Mouse (Mus musculus) embryonic facial prominence, embryonic 14.5 days (tissue): ENCODE results near the gene Tekt4. TPM values are rescaled to one million over a fixed set of nuclear protein-coding genes. Genes with fewer than 3 reads are reported as not detected.

ENCODE experiments used
- ATAC-seq: fragments of 200-750 bp; cut with Nextera tagmentation; 2 replicates; pipeline ENCODE4 v1.8.0; 2017; ENCODE audit warnings: low read depth, moderate number of reproducible peaks, moderate TSS enrichment
- DNase-seq: peaks from one replicate; pipeline ENCODE4 v3.0.0-alpha.2; 2015; ENCODE audit warnings: low spot score
- H3K27ac ChIP-seq: fragments of 300-500 bp; sonication (generic); replicated peaks from 2 replicates; pipeline ENCODE4 v1.5.1; 2014; ENCODE audit warnings: low read depth, mild to moderate bottlenecking, low read length, moderate library complexity
- H3K27me3 ChIP-seq: fragments of 300-500 bp; sonication (generic); replicated peaks from 2 replicates; pipeline ENCODE4 v1.6.1; 2014; ENCODE audit warnings: low read length; ENCODE audit not compliant: control insufficient read depth, insufficient read depth
- H3K36me3 ChIP-seq: fragments of 300-500 bp; sonication (generic); 2 replicates; pipeline ENCODE4 v1.6.1; 2014; ENCODE audit warnings: low read length, mixed read lengths; ENCODE audit not compliant: control insufficient read depth, insufficient read depth
- H3K4me1 ChIP-seq: fragments of 300-500 bp; sonication (generic); 2 replicates; pipeline ENCODE4 v1.6.1; 2014; ENCODE audit warnings: antibody characterized with exemption, low read length; ENCODE audit not compliant: control insufficient read depth, insufficient read depth
- H3K4me2 ChIP-seq: fragments of 300-500 bp; sonication (generic); 2 replicates; pipeline ENCODE4 v1.6.1; 2014; ENCODE audit warnings: low read depth, mild to moderate bottlenecking, low read length, moderate library complexity, mixed read lengths
- H3K4me3 ChIP-seq: fragments of 300-500 bp; sonication (generic); 2 replicates; pipeline ENCODE4 v1.5.1; 2014; ENCODE audit warnings: low read depth, mild to moderate bottlenecking, low read length
- H3K9ac ChIP-seq: fragments of 300-500 bp; sonication (generic); 2 replicates; pipeline ENCODE4 v1.6.1; 2014; ENCODE audit warnings: low read depth, mild to moderate bottlenecking, low read length, moderate library complexity, mixed read lengths
- H3K9me3 ChIP-seq: fragments of 300-500 bp; sonication (generic); 2 replicates; pipeline ENCODE4 v1.6.1; 2016; ENCODE audit warnings: low read length; ENCODE audit not compliant: control insufficient read depth
- WGBS: fragments of 180-500 bp; shearing (Covaris S2); extraction: QIAGEN DNeasy Blood & Tissue Kit; methylation state at CpG from one replicate; pipeline ENCODE4 v1.1.7; 2014; 5-methylcytosine and 5-hydroxymethylcytosine counted together
- polyA plus RNA-seq: library from polyadenylated mRNA; unstranded; fragments of >200 nt; fragmentation: Nextera tagmentation; extraction: Ambion mirVana; gene quantifications from 2 replicates; pipeline ENCODE4 v1.2.1, GENCODE M21; 2014

The Tekt4 gene
- polyA plus RNA-seq, 1 experiment from 2014 or later: 3.0 TPM

DNA sequence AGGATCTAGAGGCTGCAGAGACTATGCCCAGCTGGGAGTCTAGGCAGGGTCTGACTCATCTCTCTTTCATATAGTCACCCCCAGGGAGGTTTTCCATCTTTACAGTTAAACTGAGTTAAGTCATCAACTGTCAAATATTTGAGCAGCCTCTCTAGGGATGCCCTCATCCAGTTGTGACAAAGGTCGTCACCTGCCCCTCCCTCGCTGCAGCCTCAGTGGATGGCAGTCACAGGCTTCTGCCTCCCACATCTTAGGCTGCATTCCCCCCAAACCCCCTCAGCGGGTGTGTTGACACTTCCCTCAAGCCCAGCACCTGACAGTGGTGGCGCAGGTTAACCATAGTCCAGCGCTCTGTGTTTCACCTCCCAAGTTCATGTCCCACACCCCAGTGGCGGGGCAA, 13.0 kb upstream of the Tekt4 start:
- Histone ChIP-seq H3K27ac (no peak overlapping the region), H3K9me3 (no peaks in the 10 kb centered on the region), H3K4me3 (no peak overlapping the region), H3K4me2 (no peak overlapping the region), H3K36me3 (no peaks in the 10 kb centered on the region), H3K9ac (no peak overlapping the region), H3K27me3 (no peaks in the 10 kb centered on the region), H3K4me1 (no peaks in the 10 kb centered on the region)
- DNase-seq (no peak), ATAC-seq (no peak)
- WGBS: 73% methylated on average over 6 of the region's 6 CpGs

DNA sequence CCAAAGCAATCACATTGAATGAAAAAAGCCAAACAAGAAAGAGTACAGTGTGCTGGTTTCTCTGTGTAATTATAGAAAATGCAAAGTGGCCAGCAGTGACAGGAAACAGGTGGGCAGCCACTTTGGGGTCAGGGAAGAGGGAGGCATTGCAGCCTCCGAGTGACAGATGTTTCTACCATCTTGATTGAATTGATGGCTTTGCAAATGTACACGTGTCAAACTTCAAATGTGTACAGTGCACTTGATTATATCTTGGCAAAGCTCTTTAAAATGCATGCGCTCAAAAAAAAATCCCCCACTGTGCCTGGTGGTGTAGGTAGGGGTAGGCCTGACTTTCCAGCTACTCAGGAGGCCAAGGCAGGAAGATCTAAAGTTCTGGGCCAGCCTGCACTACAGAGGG, 11.5 kb upstream of the Tekt4 start:
- no peaks in the 10 kb centered on the region for H3K9me3 ChIP-seq
- 49% methylated on average over 3 of the region's 3 CpGs for WGBS
- no peaks in the 10 kb centered on the region for H3K4me1 ChIP-seq
- DNase-seq (no peak), ATAC-seq (no peak)
- H3K27ac ChIP-seq: no peak overlapping the region
- H3K9ac ChIP-seq: no peak overlapping the region
- H3K27me3 ChIP-seq: no peaks in the 10 kb centered on the region
- no peak overlapping the region for H3K4me3 ChIP-seq
- no peaks in the 10 kb centered on the region for H3K36me3 ChIP-seq
- no peak overlapping the region for H3K4me2 ChIP-seq

DNA sequence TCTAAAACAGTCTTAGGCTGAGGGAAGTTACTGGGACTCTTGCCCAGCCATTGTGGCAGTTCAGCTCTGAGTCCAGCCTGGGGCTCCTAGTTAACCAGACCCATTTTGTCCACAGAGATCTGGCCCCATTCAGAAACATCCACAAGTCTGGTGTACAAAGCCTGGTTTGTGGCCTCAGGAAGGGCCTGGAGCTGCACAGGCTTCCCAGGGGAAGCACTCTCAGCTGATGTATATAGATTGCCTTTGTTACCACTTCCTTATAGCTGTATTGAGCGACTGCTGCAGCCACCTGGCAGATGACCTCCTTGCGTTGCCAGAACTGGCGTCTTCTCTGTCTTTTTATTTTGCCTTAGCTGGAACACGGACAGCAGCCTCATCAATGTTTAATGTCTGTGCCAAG, 9.3 kb upstream of the Tekt4 start:
- ATAC-seq (no peak), DNase-seq (no peak)
- no peak overlapping the region for H3K4me3 ChIP-seq
- H3K36me3 ChIP-seq: no peaks in the 10 kb centered on the region
- no peaks in the 10 kb centered on the region for H3K9me3 ChIP-seq
- no peaks in the 10 kb centered on the region for H3K4me1 ChIP-seq
- WGBS: 40% methylated on average over 4 of the region's 4 CpGs
- no peak overlapping the region for H3K9ac ChIP-seq
- H3K27ac ChIP-seq: no peak overlapping the region
- no peak overlapping the region for H3K4me2 ChIP-seq
- H3K27me3 ChIP-seq: no peaks in the 10 kb centered on the region

DNA sequence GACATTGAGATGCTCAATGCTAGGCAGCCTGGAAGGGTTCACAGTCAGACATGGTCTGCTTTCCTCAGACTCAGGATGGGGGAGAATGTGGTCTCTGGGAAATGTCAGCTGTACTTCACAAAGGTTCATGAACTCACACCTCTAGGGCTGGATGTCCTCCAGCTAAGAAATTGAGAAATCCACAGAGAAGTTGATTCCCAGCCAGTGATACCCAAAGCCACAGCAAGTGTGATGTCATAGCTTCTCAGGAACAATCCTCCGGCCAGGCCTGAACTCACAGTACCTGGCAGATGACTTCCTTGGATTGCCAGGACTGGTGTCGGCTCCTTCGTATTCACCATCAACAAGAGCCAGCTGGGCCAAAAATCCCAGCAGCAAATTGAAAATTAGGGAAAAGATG, 8.6 kb upstream of the Tekt4 start:
- WGBS: 80% methylated on average over 3 of the region's 3 CpGs
- no peaks in the 10 kb centered on the region for H3K4me1 ChIP-seq
- H3K4me3 ChIP-seq: no peak overlapping the region
- no peak overlapping the region for H3K4me2 ChIP-seq
- H3K9ac ChIP-seq: no peak overlapping the region
- no peak overlapping the region for H3K27ac ChIP-seq
- ATAC-seq (no peak), DNase-seq (no peak)
- no peaks in the 10 kb centered on the region for H3K36me3 ChIP-seq
- no peaks in the 10 kb centered on the region for H3K9me3 ChIP-seq
- no peaks in the 10 kb centered on the region for H3K27me3 ChIP-seq

DNA sequence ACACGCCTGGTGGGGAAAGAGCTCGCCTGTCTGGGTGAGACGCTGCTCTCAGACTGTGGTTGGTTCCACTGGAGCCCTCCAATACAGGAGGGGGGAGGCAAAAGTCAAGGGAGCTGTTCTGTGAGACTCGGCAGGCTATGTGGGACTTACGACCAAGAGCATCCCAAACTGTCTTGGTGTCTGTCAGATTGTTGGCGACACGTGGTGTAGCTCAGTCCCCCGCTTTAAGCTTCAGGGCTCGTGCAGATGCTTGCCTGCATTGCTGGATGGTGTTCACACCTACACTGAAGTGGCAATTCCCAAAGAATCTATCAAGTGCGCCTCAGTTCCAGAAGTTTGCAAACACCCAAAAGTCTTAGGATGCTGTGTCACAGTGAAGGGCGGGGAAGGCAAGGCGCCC, 6.5 kb upstream of the Tekt4 start:
- Histone ChIP-seq H3K27ac (no peak overlapping the region), H3K36me3 (no peaks in the 10 kb centered on the region), H3K4me1 (no peaks in the 10 kb centered on the region), H3K4me2 (no peak overlapping the region), H3K27me3 (no peaks in the 10 kb centered on the region), H3K9ac (no peak overlapping the region), H3K4me3 (no peak overlapping the region), H3K9me3 (no peaks in the 10 kb centered on the region)
- DNase-seq (no peak), ATAC-seq (no peak)
- 76% methylated on average over 12 of the region's 12 CpGs for WGBS

DNA sequence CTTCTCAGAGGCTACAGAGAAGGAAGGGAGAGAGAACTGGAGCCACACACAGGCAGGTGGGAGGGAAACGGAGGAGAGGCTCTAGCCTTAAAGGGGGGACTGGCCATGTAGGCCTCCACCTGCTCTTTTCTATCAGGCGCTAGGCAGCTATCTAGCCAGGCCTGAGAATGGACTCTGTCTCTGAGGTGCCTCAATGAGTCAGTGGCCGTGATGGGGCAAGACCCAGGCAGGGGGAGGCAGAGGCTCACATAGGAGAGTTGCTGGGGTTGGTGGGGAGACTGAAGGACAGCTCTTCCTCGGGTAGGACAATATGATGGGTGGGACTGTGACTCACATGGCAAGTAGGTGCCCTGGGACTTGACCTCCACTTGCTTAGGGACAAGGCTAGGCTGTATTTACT, 4.1 kb upstream of the Tekt4 start:
- no peaks in the 10 kb centered on the region for H3K36me3 ChIP-seq
- H3K4me2 ChIP-seq: no peak overlapping the region
- no peak for ATAC-seq
- H3K27ac ChIP-seq: no peak overlapping the region
- H3K4me1 ChIP-seq: no peaks in the 10 kb centered on the region
- H3K27me3 ChIP-seq: no peaks in the 10 kb centered on the region
- no peak for DNase-seq
- no peak overlapping the region for H3K9ac ChIP-seq
- no peaks in the 10 kb centered on the region for H3K9me3 ChIP-seq
- 63% methylated on average over 4 of the region's 4 CpGs for WGBS
- H3K4me3 ChIP-seq: no peak overlapping the region

DNA sequence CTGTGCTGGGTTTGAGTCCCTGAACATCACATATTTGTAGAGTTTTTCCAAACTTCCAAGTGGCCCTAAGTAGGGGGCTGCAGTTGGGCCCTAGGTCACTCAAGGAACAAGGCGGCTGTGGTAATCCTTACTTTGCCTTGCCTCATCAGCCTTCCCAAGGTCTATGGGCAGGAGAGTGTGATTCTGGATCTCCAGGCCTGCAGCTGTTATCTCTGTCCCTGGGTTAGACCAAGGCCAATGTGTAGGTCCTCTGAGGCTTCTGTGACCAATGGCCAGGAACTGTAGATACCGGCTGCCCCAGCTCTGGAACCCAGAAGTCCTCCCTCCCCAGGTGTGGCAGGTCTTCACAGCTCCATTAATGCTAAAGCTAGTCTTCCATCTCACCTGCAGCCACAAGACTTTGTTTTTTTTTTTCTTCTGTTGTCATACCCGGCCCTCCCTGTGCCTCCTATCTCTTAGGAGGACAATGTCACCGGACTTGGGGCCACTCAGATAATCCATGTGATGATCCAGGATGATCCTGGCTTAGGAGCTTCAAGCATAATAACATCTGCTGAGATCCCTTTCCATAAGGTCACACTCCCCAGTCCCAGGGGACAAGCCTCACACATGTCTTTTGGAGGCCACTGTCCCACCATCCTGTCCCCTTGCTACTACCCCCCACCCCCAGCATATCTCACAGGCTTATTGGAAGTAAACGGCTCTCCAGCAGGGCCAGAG, 2.0 kb upstream of the Tekt4 start:
- WGBS: 77% methylated on average over 5 of the region's 5 CpGs
- Histone ChIP-seq H3K4me1 (no peaks in the 10 kb centered on the region), H3K9me3 (no peaks in the 10 kb centered on the region), H3K27ac (no peak overlapping the region), H3K4me2 (no peak overlapping the region), H3K27me3 (no peaks in the 10 kb centered on the region), H3K36me3 (no peaks in the 10 kb centered on the region), H3K9ac (no peak overlapping the region), H3K4me3 (no peak overlapping the region)
- DNase-seq (no peak), ATAC-seq (no peak)

DNA sequence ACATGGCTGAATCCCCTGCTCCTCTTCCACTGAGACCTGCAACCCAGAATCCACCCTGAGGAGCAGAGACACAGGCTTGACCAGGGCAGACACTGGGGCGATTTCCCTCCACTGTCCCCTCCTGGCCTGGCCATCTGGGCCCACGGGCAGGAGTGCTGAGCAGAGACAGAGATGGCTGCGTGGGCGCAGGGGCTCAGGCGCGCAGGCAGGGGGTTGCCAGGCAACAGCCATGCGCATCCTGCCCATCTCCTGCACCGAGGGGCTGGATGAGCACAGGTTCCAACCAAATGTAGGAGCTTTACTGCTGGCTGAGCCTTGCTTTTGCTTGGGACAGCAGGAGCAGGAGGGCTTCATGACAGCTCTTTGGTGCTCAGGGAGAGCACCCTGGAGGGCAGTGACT, 2.1 kb downstream of the Tekt4 start:
- Histone ChIP-seq H3K27ac (no peak overlapping the region), H3K9ac (no peak overlapping the region), H3K4me2 (no peak overlapping the region), H3K36me3 (no peaks in the 10 kb centered on the region), H3K4me3 (no peak overlapping the region), H3K9me3 (no peaks in the 10 kb centered on the region), H3K27me3 (no peaks in the 10 kb centered on the region), H3K4me1 (no peaks in the 10 kb centered on the region)
- WGBS: 56% methylated on average over 8 of the region's 8 CpGs
- DNase-seq (no peak), ATAC-seq (no peak)

DNA sequence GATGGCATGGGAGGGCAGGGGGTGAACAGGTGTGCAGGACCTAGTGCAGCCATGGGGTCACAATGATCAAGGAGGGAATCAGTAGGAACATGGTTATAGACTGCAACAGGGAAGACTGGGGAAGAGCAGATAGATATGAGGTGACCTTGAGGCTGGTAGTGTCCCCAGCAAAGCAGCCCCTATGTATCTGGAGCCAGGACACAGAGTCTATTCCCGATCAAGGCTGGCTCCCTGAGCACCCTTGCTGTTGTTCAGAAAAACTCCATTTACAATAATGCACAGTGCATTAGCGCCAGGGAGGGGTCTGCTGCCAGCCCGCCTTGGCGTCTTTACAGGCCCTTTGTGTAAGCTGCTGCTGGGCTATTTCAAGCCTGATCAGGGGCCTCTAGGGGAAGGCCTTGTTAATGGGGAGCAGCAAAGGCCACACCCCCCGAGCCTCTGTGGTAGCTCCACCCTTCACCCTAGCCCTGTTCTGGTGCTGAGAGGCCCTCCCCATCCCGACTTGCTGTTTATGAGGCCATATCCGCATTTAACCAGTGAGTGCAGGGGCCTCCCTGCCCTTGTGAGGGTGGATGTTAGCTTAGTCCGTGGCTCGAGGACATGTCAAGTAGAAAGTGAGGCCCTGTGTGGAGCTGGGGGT, 7.9 kb downstream of the Tekt4 start:
- ATAC-seq: peak; percentile 55; the same call in 1 of the 2 replicates
- 0 out of 2 replicates have a peak, but pooled peaks cover 10% of the 10 kb centered on the region for H3K4me1 ChIP-seq
- 0 out of 2 replicates have a peak overlapping the region, but pooled peaks have one; percentile 0 for H3K9ac ChIP-seq

More for the DNA sequence above, 7.9 kb downstream of the Tekt4 start:
- H3K9me3 ChIP-seq: no peaks in the 10 kb centered on the region
- no peaks in the 10 kb centered on the region for H3K36me3 ChIP-seq
- no peaks in the 10 kb centered on the region for H3K27me3 ChIP-seq
- DNase-seq: peak; percentile 72
- H3K4me2 ChIP-seq: no peak overlapping the region
- no peak overlapping the region for H3K4me3 ChIP-seq
- no peak overlapping the region for H3K27ac ChIP-seq
- WGBS: 33% methylated on average over 9 of the region's 9 CpGs
